Comparison of ENCODE assay signal across 16 mouse cellular contexts in genomic region chr6:147719539-147719938, GRCm38 (mm10).
DNase-seq lines count a peak whose midpoint lies in the region; ATAC-seq and TF ChIP-seq lines count a peak whose summit lies in the region.
"Had no signal": no experiment of that assay in that cellular context is flagged by ENCODE, and none has a peak within 500 bp of the region (broad histone marks: within the 10 kb centered on the region; RNA-seq: fewer than 3 reads in every experiment).

No protein-coding gene starts in this region.

- H3K4me3 ChIP-seq in testis, adult 2 months (ENCODE audit: control insufficient read depth, low read depth, low read length): peak overlapping the region; percentile 65
- H3K4me3 ChIP-seq in embryonic facial prominence, embryonic 12.5 days: no peak overlapping the region
- H3K4me3 ChIP-seq: embryonic facial prominence, embryonic 13.5 days; embryonic facial prominence, embryonic 15.5 days; erythroblast, embryonic 14.5 days; forebrain, embryonic 10.5 days; forebrain, embryonic 13.5 days had no signal

- peak; percentile 56 for DNase-seq in heart, adult 11 months
- DNase-seq in heart, postnatal 25 days (ENCODE audit: low spot score): no peak
- DNase-seq in testis, postnatal 14 days (ENCODE audit: low spot score): no peak
- DNase-seq in mesoderm, embryonic 11.5 days (ENCODE audit: low read depth, low spot score): peak; percentile 31
- DNase-seq in embryo, embryonic 11 days: no peak
- no peak for DNase-seq in spleen, postnatal 10 days (ENCODE audit: low spot score in 2 of 2)
- DNase-seq: adrenal gland, adult 2 months; adrenal gland, postnatal 10 days; adrenal gland, postnatal 25 days had no signal

- no peak for TF ChIP-seq CTCF in testis, adult 2 months (IDR thresholded peaks at IDR 0.05; ENCODE audit: control insufficient read depth, insufficient read depth, insufficient replicate concordance, low read depth, low read length)

- 78% methylated on average over 8 of the region's 8 CpGs for WGBS in embryonic facial prominence, embryonic 12.5 days

- no peak for TF ChIP-seq POLR2A in testis, adult 2 months (IDR thresholded peaks at IDR 0.05; ENCODE audit: control insufficient read depth, low read depth, low read length)

- intact Hi-C loops in heart, postnatal 25 days (cut with DNase I): no loop called here

- no peaks in the 10 kb centered on the region for H3K9me3 ChIP-seq in embryonic facial prominence, embryonic 12.5 days
- H3K9me3 ChIP-seq: embryonic facial prominence, embryonic 13.5 days; embryonic facial prominence, embryonic 15.5 days; forebrain, embryonic 10.5 days; forebrain, embryonic 13.5 days had no signal

- H3K9ac ChIP-seq in embryonic facial prominence, embryonic 12.5 days: no peak overlapping the region
- H3K9ac ChIP-seq: embryonic facial prominence, embryonic 13.5 days; embryonic facial prominence, embryonic 15.5 days; forebrain, embryonic 13.5 days had no signal

- H3K27ac ChIP-seq in testis, adult 2 months (ENCODE audit: control insufficient read depth, insufficient read depth, low read depth, low read length): no peak overlapping the region
- peak overlapping the region; percentile 61; the same call in 1 of the 2 replicates for H3K27ac ChIP-seq in embryonic facial prominence, embryonic 12.5 days
- H3K27ac ChIP-seq: embryonic facial prominence, embryonic 15.5 days; forebrain, embryonic 10.5 days; forebrain, embryonic 13.5 days had no signal

- H3K4me2 ChIP-seq in embryonic facial prominence, embryonic 12.5 days (replicated peaks): no peak overlapping the region
- H3K4me2 ChIP-seq: embryonic facial prominence, embryonic 13.5 days; embryonic facial prominence, embryonic 15.5 days; forebrain, embryonic 13.5 days had no signal

- H3K27me3 ChIP-seq in testis, adult 2 months (ENCODE audit: control insufficient read depth, insufficient read depth, low read length): no peaks in the 10 kb centered on the region
- no peaks in the 10 kb centered on the region for H3K27me3 ChIP-seq in embryonic facial prominence, embryonic 12.5 days
- H3K27me3 ChIP-seq: embryonic facial prominence, embryonic 13.5 days; embryonic facial prominence, embryonic 15.5 days; forebrain, embryonic 13.5 days had no signal

- no peaks in the 10 kb centered on the region for H3K4me1 ChIP-seq in testis, adult 2 months (ENCODE audit: control insufficient read depth, insufficient read depth, low read length)
- H3K4me1 ChIP-seq in embryonic facial prominence, embryonic 12.5 days: peaks cover 16% of the 10 kb centered on the region

- no peak for ATAC-seq in embryonic facial prominence, embryonic 12.5 days (ENCODE audit: insufficient number of reproducible peaks, insufficient read depth, low FRiP score, low TSS enrichment)

- H3K36me3 ChIP-seq in testis, adult 2 months (ENCODE audit: control insufficient read depth, insufficient read depth, low read length): no peaks in the 10 kb centered on the region
- H3K36me3 ChIP-seq in embryonic facial prominence, embryonic 12.5 days: no peaks in the 10 kb centered on the region
- H3K36me3 ChIP-seq: embryonic facial prominence, embryonic 13.5 days; embryonic facial prominence, embryonic 15.5 days; forebrain, embryonic 10.5 days had no signal

Comparison
In these comparisons a context has a peak if more than half of its experiments do, and no peak if none do; other contexts are left out.
1. DNase-seq: peak in heart, adult 11 months (single experiment) and mesoderm, embryonic 11.5 days (single experiment); none in heart, postnatal 25 days (single experiment), testis, postnatal 14 days (single experiment), embryo, embryonic 11 days (single experiment) and spleen, postnatal 10 days (0 of 2).